In the genomic region with DNA sequence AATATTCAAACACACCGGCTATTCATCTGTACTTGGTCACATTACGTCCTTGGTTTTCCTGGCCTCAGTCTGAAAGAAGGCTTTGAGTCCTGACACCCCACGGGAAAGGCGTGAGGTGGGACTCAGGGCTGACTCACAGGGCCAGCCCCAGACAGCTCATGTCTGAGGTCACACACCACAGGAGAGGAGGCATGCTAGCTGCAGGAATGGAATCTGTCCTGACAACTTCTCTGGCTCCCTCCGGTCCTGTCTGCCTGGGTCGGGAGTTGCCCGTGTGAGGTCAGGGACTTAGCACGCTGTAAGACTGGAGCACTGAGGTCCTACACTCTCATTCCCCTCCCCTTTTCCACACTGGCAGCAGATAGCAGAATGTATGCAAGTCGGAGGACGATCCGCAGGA, we compare ENCODE assay signal across 15 mouse cellular contexts. TPM values are rescaled to one million over a fixed set of nuclear protein-coding genes. Genes with fewer than 3 reads are reported as not detected.
DNase-seq lines count a peak whose midpoint lies in the region; ATAC-seq and TF ChIP-seq lines count a peak whose summit lies in the region.
"Had no signal": no experiment of that assay in that cellular context is flagged by ENCODE, and none has a peak within 500 bp of the region (broad histone marks: within the 10 kb centered on the region; RNA-seq: fewer than 3 reads in every experiment).

No protein-coding gene starts in this region.

- H3K79me2 ChIP-seq in heart, adult 2 months (replicated peaks; ENCODE audit: control insufficient read depth, insufficient read depth, low read length): no peaks in the 10 kb centered on the region

- no peaks in the 10 kb centered on the region for H3K9me3 ChIP-seq in heart, embryonic 12.5 days (replicated peaks)
- H3K9me3 ChIP-seq in ES-Bruce4 (replicated peaks; ENCODE audit: control insufficient read depth, insufficient read depth, low read length, poor library complexity, severe bottlenecking): no peaks in the 10 kb centered on the region
- H3K9me3 ChIP-seq: forebrain, embryonic 10.5 days; hindbrain, embryonic 13.5 days had no signal

- no peak overlapping the region for H3K27ac ChIP-seq in heart, embryonic 12.5 days (ENCODE audit: poor library complexity, severe bottlenecking)
- no peak overlapping the region for H3K27ac ChIP-seq in heart, adult 2 months
- H3K27ac ChIP-seq in ES-Bruce4 (ENCODE audit: insufficient read depth, low read length): no peak overlapping the region
- no peak overlapping the region for H3K27ac ChIP-seq in thymus, adult 2 months (ENCODE audit: control insufficient read depth, insufficient read depth, low read length)
- H3K27ac ChIP-seq: forebrain, embryonic 10.5 days; hindbrain, embryonic 13.5 days had no signal

- ATAC-seq in heart, embryonic 12.5 days (ENCODE audit: insufficient number of reproducible peaks, low FRiP score): no peak; the same call in 1 of the 2 replicates

- H3K4me3 ChIP-seq in heart, embryonic 12.5 days: no peak overlapping the region
- H3K4me3 ChIP-seq in heart, adult 2 months: no peak overlapping the region
- peak overlapping the region; percentile 1; the same call in 1 of the 2 replicates for H3K4me3 ChIP-seq in ES-Bruce4 (ENCODE audit: low read depth, low read length)
- H3K4me3 ChIP-seq in thymus, adult 2 months (ENCODE audit: control insufficient read depth, insufficient read depth, low read length): no peak overlapping the region
- H3K4me3 ChIP-seq: forebrain, embryonic 10.5 days; hindbrain, embryonic 13.5 days; megakaryocyte, embryonic 14.5 days had no signal

- no peaks in the 10 kb centered on the region for H3K27me3 ChIP-seq in heart, embryonic 12.5 days (replicated peaks)
- no peaks in the 10 kb centered on the region for H3K27me3 ChIP-seq in heart, adult 2 months (ENCODE audit: control insufficient read depth, insufficient read depth, low read length)
- no peaks in the 10 kb centered on the region for H3K27me3 ChIP-seq in ES-Bruce4 (ENCODE audit: control insufficient read depth, insufficient read depth, low read length, poor library complexity, severe bottlenecking)
- no peaks in the 10 kb centered on the region for H3K27me3 ChIP-seq in thymus, adult 2 months (ENCODE audit: control insufficient read depth, insufficient read depth, low read length)
- H3K27me3 ChIP-seq: hindbrain, embryonic 13.5 days had no signal

- H3K9ac ChIP-seq in heart, embryonic 12.5 days: no peak overlapping the region; the same call in 1 of the 2 replicates
- H3K9ac ChIP-seq in heart, adult 2 months (ENCODE audit: low read depth, low read length): no peak overlapping the region
- no peak overlapping the region for H3K9ac ChIP-seq in ES-Bruce4 (ENCODE audit: low read depth, poor library complexity, severe bottlenecking)
- H3K9ac ChIP-seq: hindbrain, embryonic 13.5 days had no signal

- TF ChIP-seq POLR2A in heart, adult 2 months (IDR thresholded peaks at IDR 0.05; ENCODE audit: insufficient read depth, low read depth, low read length): no peak
- no peak for TF ChIP-seq POLR2A in ES-Bruce4 (IDR thresholded peaks at IDR 0.05; ENCODE audit: insufficient read depth, low read length)
- TF ChIP-seq POLR2A in thymus, adult 2 months (IDR thresholded peaks at IDR 0.05; ENCODE audit: control insufficient read depth, extremely low read depth, insufficient read depth, low read length, poor library complexity): no peak

- DNase-seq in heart, adult 2 months: no peak
- DNase-seq in adrenal gland, postnatal 36 days: peak; percentile 56 to 68
- peak; percentile 72 for DNase-seq in kidney, postnatal 14 days
- DNase-seq in neural tube, embryonic 10.5 days (ENCODE audit: extremely low spot score, low spot score): no peak
- no peak for DNase-seq in left cerebral cortex, postnatal 4 days
- DNase-seq in thymus, adult 2 months: no peak
- DNase-seq: cerebellum, adult 11-12 months; embryo, embryonic 11 days; gastrocnemius, postnatal 10 days; retina, postnatal 1 day had no signal

- intact Hi-C loops in heart, adult 2 months (cut with DNase I): no loop called here
- intact Hi-C loops in left cerebral cortex, postnatal 4 days (cut with DNase I): no loop called here

- TF ChIP-seq CTCF in heart, adult 2 months (IDR thresholded peaks at IDR 0.05): no peak
- no peak for TF ChIP-seq CTCF in ES-Bruce4 (IDR thresholded peaks at IDR 0.05; ENCODE audit: low read depth, low read length)
- no peak for TF ChIP-seq CTCF in thymus, adult 2 months (IDR thresholded peaks at IDR 0.05; ENCODE audit: borderline replicate concordance, control insufficient read depth, extremely low read depth, insufficient read depth, low read length, poor library complexity)

- WGBS in heart, embryonic 12.5 days: 36% methylated on average over 11 of the region's 11 CpGs
- WGBS in heart, adult 2 months: 46% methylated on average over 11 of the region's 11 CpGs
- 92% methylated on average over 11 of the region's 11 CpGs for WGBS in thymus, adult 2 months

- 0 out of 2 replicates have a peak overlapping the region, but pooled peaks have one; percentile 13 for H3K4me2 ChIP-seq in heart, embryonic 12.5 days
- H3K4me2 ChIP-seq: hindbrain, embryonic 13.5 days had no signal

- no peaks in the 10 kb centered on the region for H3K36me3 ChIP-seq in heart, embryonic 12.5 days
- H3K36me3 ChIP-seq in heart, adult 2 months (ENCODE audit: control insufficient read depth, insufficient read depth, low read length): no peaks in the 10 kb centered on the region
- no peaks in the 10 kb centered on the region for H3K36me3 ChIP-seq in ES-Bruce4 (ENCODE audit: control insufficient read depth, insufficient read depth, low read length, poor library complexity, severe bottlenecking)
- no peaks in the 10 kb centered on the region for H3K36me3 ChIP-seq in thymus, adult 2 months (ENCODE audit: control insufficient read depth, insufficient read depth, low read length)
- H3K36me3 ChIP-seq: hindbrain, embryonic 13.5 days had no signal

- peaks cover 18% of the 10 kb centered on the region for H3K4me1 ChIP-seq in heart, embryonic 12.5 days (replicated peaks)
- no peaks in the 10 kb centered on the region for H3K4me1 ChIP-seq in heart, adult 2 months (ENCODE audit: control insufficient read depth, insufficient read depth, low read length)
- H3K4me1 ChIP-seq in ES-Bruce4 (ENCODE audit: control insufficient read depth, insufficient read depth, low read length): peaks cover 2% of the 10 kb centered on the region
- H3K4me1 ChIP-seq in thymus, adult 2 months (replicated peaks; ENCODE audit: control insufficient read depth, insufficient read depth, low read length): peaks cover 4% of the 10 kb centered on the region

- no peak for TF ChIP-seq EP300 in heart, adult 2 months (IDR thresholded peaks at IDR 0.05; ENCODE audit: insufficient read depth, low read depth, low read length)
- TF ChIP-seq EP300 in ES-Bruce4 (IDR thresholded peaks at IDR 0.05; ENCODE audit: insufficient read depth, low read depth, low read length): no peak; the same call in 1 of the 2 replicates

RNA-seq across cellular contexts. Expression of a gene that starts 5.5 kb away (rescaled TPM):
- 51.0 and 53.7 TPM in 2 replicates for polyA plus RNA-seq in heart, embryonic 12.5 days (2016; fragmentation: Nextera tagmentation; extraction: Ambion mirVana)
- 10 to 100 TPM; 50.6 to 52.5 TPM for total RNA-seq in heart, adult 2 months (2021)
- polyA plus RNA-seq in heart, adult 2 months (2012; rRNA removed): 18.1 and 28.2 TPM in 2 replicates
- polyA plus RNA-seq in ES-Bruce4 (2011; ENCODE audit: insufficient read depth, insufficient read length, low read depth, missing spikeins): 86.1 and 90.2 TPM in 2 replicates
- 10 to 100 TPM; 93.4 to 99.0 TPM for total RNA-seq in adrenal gland, postnatal 36 days (2021)
- 100 to 1,000 TPM; 139 to 141 TPM for total RNA-seq in left cerebral cortex, postnatal 4 days (2021)
- polyA plus RNA-seq in thymus, adult 2 months (2012; rRNA removed): 45.9 and 47.7 TPM in 2 replicates

RNA-seq across cellular contexts. Expression of a gene that starts 31.0 kb away (rescaled TPM):
- 510 TPM in 2 replicates for polyA plus RNA-seq in heart, embryonic 12.5 days (2016; fragmentation: Nextera tagmentation; extraction: Ambion mirVana)
- 100 to 1,000 TPM; 160 to 170 TPM for total RNA-seq in heart, adult 2 months (2021)
- polyA plus RNA-seq in heart, adult 2 months (2012; rRNA removed): 39.4 and 85.3 TPM in 2 replicates
- 315 and 323 TPM in 2 replicates for polyA plus RNA-seq in ES-Bruce4 (2011; ENCODE audit: insufficient read depth, insufficient read length, low read depth, missing spikeins)
- 100 to 1,000 TPM; 309 to 376 TPM for total RNA-seq in adrenal gland, postnatal 36 days (2021)
- total RNA-seq in left cerebral cortex, postnatal 4 days (2021): 100 to 1,000 TPM; 270 to 278 TPM
- 88.0 and 124 TPM in 2 replicates for polyA plus RNA-seq in thymus, adult 2 months (2012; rRNA removed)

Comparison
In these comparisons a context has a peak if more than half of its experiments do, and no peak if none do; other contexts are left out.
1. DNase-seq: peak in adrenal gland, postnatal 36 days (2 of 2) and kidney, postnatal 14 days (single experiment); none in heart, adult 2 months (0 of 2), neural tube, embryonic 10.5 days (single experiment), left cerebral cortex, postnatal 4 days (single experiment) and thymus, adult 2 months (single experiment).